Mouse (Mus musculus) heart, adult 2 months (tissue): ENCODE measurements at regions not wholly inside any gene's neighbourhood (a gene's known extent, or its start where the extent isn't known, plus 50 kb on each side); places are given as distances from the start of the nearest gene placed in this dataset.

ENCODE experiments used
- DNase-seq, 2 experiments: peaks; one replicate each; pipeline ENCODE4 v3.0.0; 2021
- H3K27ac ChIP-seq: fragments of 200-600 bp; 2 replicates; pipeline ENCODE4 v1.8.1; 2022
- H3K27me3 ChIP-seq: fragments of 200-500 bp; 2 replicates; pipeline ENCODE4 v1.6.1; 2012; ENCODE audit warnings: mild to moderate bottlenecking, low read length, inconsistent platforms, mixed read lengths; ENCODE audit not compliant: control insufficient read depth, insufficient read depth
- H3K36me3 ChIP-seq: fragments of 200-500 bp; 2 replicates; pipeline ENCODE4 v1.6.1; 2012; ENCODE audit warnings: low read length, inconsistent platforms; ENCODE audit not compliant: control insufficient read depth, insufficient read depth
- H3K4me1 ChIP-seq: fragments of 200-500 bp; 2 replicates; pipeline ENCODE4 v1.6.1; 2011; ENCODE audit warnings: low read length; ENCODE audit not compliant: control insufficient read depth, insufficient read depth
- H3K4me3 ChIP-seq: fragments of 200-600 bp; 2 replicates; pipeline ENCODE4 v1.8.1; 2022
- H3K79me2 ChIP-seq: fragments of 200-500 bp; replicated peaks from 2 replicates; pipeline ENCODE4 v1.6.1; 2012; ENCODE audit warnings: mild to moderate bottlenecking, inconsistent platforms, low read length, moderate library complexity, mixed read lengths; ENCODE audit not compliant: control insufficient read depth, insufficient read depth
- H3K9ac ChIP-seq: fragments of 200-500 bp; 2 replicates; pipeline ENCODE4 v1.6.1; 2012; ENCODE audit warnings: low read depth, mild to moderate bottlenecking, control low read depth, inconsistent platforms, low read length, mixed read lengths
- CTCF ChIP-seq: fragments of 200-600 bp; IDR thresholded peaks from 2 replicates; pipeline ENCODE4 v1.8.1; 2022; ENCODE audit warnings: antibody characterized with exemption, mild to moderate bottlenecking, moderate library complexity
- EP300 ChIP-seq: fragments of 200-500 bp; IDR thresholded peaks from 2 replicates; pipeline ENCODE4 v1.6.1; 2011; ENCODE audit warnings: low read depth, low read length, control low read depth; ENCODE audit not compliant: insufficient read depth
- POLR2A ChIP-seq: fragments of 200-500 bp; IDR thresholded peaks from 2 replicates; pipeline ENCODE4 v1.6.1; 2011; ENCODE audit warnings: mild to moderate bottlenecking, low read depth, low read length, control low read depth; ENCODE audit not compliant: insufficient read depth
- WGBS: fragments of 180-500 bp; shearing (Covaris S2); methylation state at CpG from one replicate; pipeline ENCODE4 v1.1.7; 2018; 5-methylcytosine and 5-hydroxymethylcytosine counted together
- intact Hi-C: fragments of 180-260 bp; cut with DNase I; formaldehyde crosslinking; loops from one replicate; pipeline ENCODE4 v1.15.1; 2025

DNA sequence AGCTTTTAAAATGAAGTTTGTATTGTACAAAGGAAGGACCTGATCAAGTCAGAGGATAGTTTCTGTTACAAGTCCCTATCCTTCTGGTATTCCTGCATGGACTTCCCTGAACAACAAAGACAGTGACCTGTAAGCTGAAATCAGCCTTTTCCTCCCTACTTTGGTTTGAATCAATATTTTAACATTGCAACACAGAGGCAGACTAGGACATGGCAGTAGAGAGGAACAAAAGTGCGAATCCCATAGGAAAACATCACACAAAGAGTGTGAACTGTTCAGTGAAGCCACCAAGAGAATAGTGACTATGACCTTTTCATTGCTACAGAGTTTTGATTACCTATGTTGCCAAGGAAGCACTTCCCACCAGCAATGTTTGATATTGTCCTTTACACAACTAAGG lies 288.7 kb downstream of the Rprm start:
- WGBS, result 46% methylated on average over 1 of the region's 1 CpGs

DNA sequence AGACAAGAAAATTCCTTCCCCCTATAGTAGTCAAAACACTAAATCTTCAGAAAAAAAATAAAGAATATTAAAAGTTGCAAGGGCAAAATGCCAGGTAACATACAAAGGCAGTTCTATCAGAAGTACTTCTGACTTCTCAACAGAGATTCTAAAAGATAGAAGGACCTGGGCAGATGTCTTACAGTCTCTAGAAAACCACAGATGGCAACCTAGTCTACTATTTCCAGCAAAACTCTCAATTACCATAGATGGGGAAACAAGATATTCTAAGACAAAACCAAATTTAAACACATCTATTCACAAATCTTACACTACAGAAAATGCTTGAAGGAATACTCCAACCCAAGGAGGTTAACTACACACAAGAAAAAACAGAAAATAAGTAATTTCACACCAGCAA lies 281.7 kb downstream of the Rprm start:
- no peaks in the 10 kb centered on the region for H3K79me2 ChIP-seq
- H3K27me3 ChIP-seq, result no peaks in the 10 kb centered on the region
- H3K4me3 ChIP-seq, result no peak overlapping the region
- no peaks in the 10 kb centered on the region for H3K4me1 ChIP-seq
- no peaks in the 10 kb centered on the region for H3K36me3 ChIP-seq
- no peak overlapping the region for H3K27ac ChIP-seq
- intact Hi-C loops, result no loop called here
- no peak overlapping the region for H3K9ac ChIP-seq
- no peak for DNase-seq
- TF ChIP-seq POLR2A (no peak), CTCF (no peak), EP300 (no peak)

More for the DNA sequence above, 288.7 kb downstream of the Rprm start:
- no peak overlapping the region for H3K4me3 ChIP-seq
- H3K27me3 ChIP-seq, result no peaks in the 10 kb centered on the region
- TF ChIP-seq EP300, result no peak
- no peak for TF ChIP-seq CTCF
- TF ChIP-seq POLR2A, result no peak
- H3K79me2 ChIP-seq, result no peaks in the 10 kb centered on the region
- H3K4me1 ChIP-seq, result no peaks in the 10 kb centered on the region
- no peak for DNase-seq
- H3K27ac ChIP-seq, result no peak overlapping the region
- no peaks in the 10 kb centered on the region for H3K36me3 ChIP-seq
- H3K9ac ChIP-seq, result no peak overlapping the region
- intact Hi-C loops, result no loop called here

DNA sequence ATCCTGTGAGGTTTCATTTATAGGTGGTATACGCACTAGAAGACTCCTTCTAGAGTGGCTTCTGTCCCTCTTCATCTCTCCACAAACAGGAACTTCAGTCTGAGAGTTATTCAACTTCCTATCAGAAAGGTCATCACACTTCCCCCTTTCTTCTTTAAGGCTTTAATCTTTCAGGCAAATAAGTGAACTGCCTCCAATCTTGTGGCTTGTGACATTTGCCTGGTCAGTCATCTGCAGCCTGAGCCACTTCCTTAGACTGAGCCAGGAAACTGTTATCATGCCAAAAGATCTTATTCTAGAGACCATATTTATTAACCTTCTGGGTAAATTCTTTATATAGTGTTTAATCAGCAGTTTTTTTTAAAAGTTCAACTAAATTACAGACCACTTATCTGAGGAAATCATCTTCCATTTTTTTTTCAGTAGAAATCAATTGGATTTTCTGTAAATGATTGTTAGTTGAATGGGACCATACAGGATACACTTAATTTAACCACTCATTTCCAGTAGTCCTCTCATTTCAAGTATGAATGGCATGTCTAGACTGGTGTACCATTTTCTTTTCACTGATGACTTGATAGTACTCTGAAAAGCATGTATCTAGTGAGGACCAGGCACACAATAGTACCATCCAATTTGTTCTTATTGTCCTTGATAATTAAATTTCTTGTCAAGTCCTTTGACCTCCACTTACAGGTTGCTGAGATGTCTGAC lies 234.4 kb downstream of the Rprm start:
- intact Hi-C loops, result no loop called here
- WGBS, result 51% methylated on average over 1 of the region's 1 CpGs
- H3K4me3 ChIP-seq, result no peak overlapping the region
- H3K36me3 ChIP-seq, result no peaks in the 10 kb centered on the region
- DNase-seq, result no peak
- no peaks in the 10 kb centered on the region for H3K79me2 ChIP-seq
- H3K27me3 ChIP-seq, result no peaks in the 10 kb centered on the region
- no peak overlapping the region for H3K27ac ChIP-seq
- H3K9ac ChIP-seq, result no peak overlapping the region
- TF ChIP-seq EP300 (no peak), POLR2A (no peak), CTCF (no peak)
- H3K4me1 ChIP-seq, result no peaks in the 10 kb centered on the region
